ENCODE assay signal across 9 mouse cellular contexts in the genomic region with DNA sequence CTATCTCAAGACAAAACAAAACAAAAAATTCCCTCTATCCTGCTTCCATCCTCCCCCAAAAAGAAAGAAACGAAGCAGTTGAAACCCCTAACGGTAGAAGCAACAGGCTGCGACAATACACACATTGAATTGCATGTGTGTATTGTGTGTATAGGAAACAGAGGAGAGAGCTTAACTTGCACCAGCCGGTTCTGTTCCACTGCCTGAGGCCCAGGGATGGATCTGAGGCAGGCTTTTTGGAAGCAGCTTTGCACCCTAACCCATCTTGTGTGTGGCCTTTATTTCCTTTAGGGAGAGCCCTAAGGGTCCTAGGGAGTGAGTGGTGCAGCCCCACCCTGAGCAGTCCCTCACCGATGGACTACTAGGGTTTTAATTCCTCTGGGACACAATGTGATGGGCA. TPM values are rescaled to one million over a fixed set of nuclear protein-coding genes. Genes with fewer than 3 reads are reported as not detected.
DNase-seq lines count a peak whose midpoint lies in the region; ATAC-seq and TF ChIP-seq lines count a peak whose summit lies in the region.
"Had no signal": no experiment of that assay in that cellular context is flagged by ENCODE, and none has a peak within 500 bp of the region (broad histone marks: within the 10 kb centered on the region; RNA-seq: fewer than 3 reads in every experiment).

No protein-coding gene starts in this region.

- peaks cover 38% of the 10 kb centered on the region for H3K4me1 ChIP-seq in heart, embryonic 13.5 days
- peaks cover 18% of the 10 kb centered on the region; the same call in 1 of the 2 replicates for H3K4me1 ChIP-seq in lung, postnatal 0 days (ENCODE audit: insufficient read depth, low read depth, low read length)
- H3K4me1 ChIP-seq in intestine, embryonic 16.5 days (ENCODE audit: control insufficient read depth, insufficient read depth, low read length), result peaks cover 38% of the 10 kb centered on the region
- H3K4me1 ChIP-seq in stomach, embryonic 15.5 days, result 0 out of 2 replicates have a peak, but pooled peaks cover 3% of the 10 kb centered on the region

- no peak for TF ChIP-seq CTCF in lung, postnatal 0 days (IDR thresholded peaks at IDR 0.05)

- no peak for ATAC-seq in heart, embryonic 13.5 days (ENCODE audit: extremely low read depth, insufficient number of reproducible peaks, low FRiP score, low TSS enrichment)
- ATAC-seq in lung, postnatal 0 days, result 0 out of 2 replicates have a peak, but pooled peaks have one; percentile 2
- no peak for ATAC-seq in intestine, embryonic 16.5 days
- no peak for ATAC-seq in stomach, embryonic 15.5 days (ENCODE audit: insufficient read depth, low FRiP score, low read depth)
- ATAC-seq in megakaryocyte-erythroid progenitor cell, adult 5-6 weeks (replicated peaks; ENCODE audit: low FRiP score, low TSS enrichment, poor library complexity, severe bottlenecking), result no peak
- ATAC-seq: midbrain, embryonic 13.5 days had no signal

- peak overlapping the region; percentile 78; the same call in 1 of the 2 replicates for H3K9ac ChIP-seq in heart, embryonic 13.5 days
- peak overlapping the region; percentile 60; the same call in 1 of the 2 replicates for H3K9ac ChIP-seq in lung, postnatal 0 days (replicated peaks; ENCODE audit: low read depth)
- peak overlapping the region; percentile 68; the same call in 1 of the 2 replicates for H3K9ac ChIP-seq in intestine, embryonic 16.5 days (ENCODE audit: low read depth, low read length)
- no peak overlapping the region for H3K9ac ChIP-seq in stomach, embryonic 15.5 days
- H3K9ac ChIP-seq: midbrain, embryonic 13.5 days had no signal

- H3K4me3 ChIP-seq in heart, embryonic 13.5 days, result peak overlapping the region; percentile 45
- 0 out of 2 replicates have a peak overlapping the region, but pooled peaks have one; percentile 33 for H3K4me3 ChIP-seq in lung, postnatal 0 days (ENCODE audit: low read depth, low read length)
- H3K4me3 ChIP-seq in intestine, embryonic 16.5 days (ENCODE audit: low read length), result peak overlapping the region; percentile 41
- peak overlapping the region; percentile 33 for H3K4me3 ChIP-seq in stomach, embryonic 15.5 days (replicated peaks)
- H3K4me3 ChIP-seq: midbrain, embryonic 13.5 days had no signal

- no peaks in the 10 kb centered on the region for H3K9me3 ChIP-seq in heart, embryonic 13.5 days
- no peaks in the 10 kb centered on the region for H3K9me3 ChIP-seq in lung, postnatal 0 days (ENCODE audit: low read length)
- H3K9me3 ChIP-seq in intestine, embryonic 16.5 days (ENCODE audit: control insufficient read depth, low read length), result no peaks in the 10 kb centered on the region
- no peaks in the 10 kb centered on the region for H3K9me3 ChIP-seq in stomach, embryonic 15.5 days
- H3K9me3 ChIP-seq: midbrain, embryonic 13.5 days had no signal

- no peaks in the 10 kb centered on the region for H3K27me3 ChIP-seq in heart, embryonic 13.5 days (replicated peaks)
- H3K27me3 ChIP-seq in lung, postnatal 0 days (replicated peaks; ENCODE audit: insufficient read depth, low read length), result no peaks in the 10 kb centered on the region
- H3K27me3 ChIP-seq in intestine, embryonic 16.5 days (replicated peaks; ENCODE audit: control insufficient read depth, insufficient read depth, low read length), result no peaks in the 10 kb centered on the region
- H3K27me3 ChIP-seq in stomach, embryonic 15.5 days (replicated peaks), result no peaks in the 10 kb centered on the region
- H3K27me3 ChIP-seq: midbrain, embryonic 13.5 days had no signal

- H3K27ac ChIP-seq in heart, embryonic 13.5 days (replicated peaks), result peak overlapping the region; percentile 79
- H3K27ac ChIP-seq in lung, postnatal 0 days (ENCODE audit: low read length), result peak overlapping the region; percentile 83
- H3K27ac ChIP-seq in intestine, embryonic 16.5 days (ENCODE audit: low read length), result peak overlapping the region; percentile 85
- H3K27ac ChIP-seq in stomach, embryonic 15.5 days, result peak overlapping the region; percentile 28
- H3K27ac ChIP-seq: midbrain, embryonic 13.5 days had no signal

- intact Hi-C loops in heart, postnatal 14 days (cut with DNase I), result loop anchor here (2.0 kb wide), 2 partner anchors 24 to 28 kb away; no protein-coding TSS in a partner anchor

- DNase-seq in heart, postnatal 14 days, result no peak
- no peak for DNase-seq in lung, postnatal 0 days (ENCODE audit: low spot score)
- DNase-seq in lung, adult 18-20 months, result no peak
- no peak for DNase-seq in adrenal gland, postnatal 14 days

- H3K36me3 ChIP-seq in heart, embryonic 13.5 days, result no peaks in the 10 kb centered on the region
- H3K36me3 ChIP-seq in lung, postnatal 0 days (ENCODE audit: insufficient read depth, low read length), result no peaks in the 10 kb centered on the region
- H3K36me3 ChIP-seq in intestine, embryonic 16.5 days (ENCODE audit: control insufficient read depth, insufficient read depth, low read length), result no peaks in the 10 kb centered on the region
- H3K36me3 ChIP-seq in stomach, embryonic 15.5 days, result no peaks in the 10 kb centered on the region
- H3K36me3 ChIP-seq: midbrain, embryonic 13.5 days had no signal

- TF ChIP-seq EP300 in lung, postnatal 0 days (IDR thresholded peaks at IDR 0.05), result no peak

- whole genome bisulfite sequencing in heart, embryonic 13.5 days, result 75% methylated on average over 5 of the region's 5 CpGs
- 66% methylated on average over 5 of the region's 5 CpGs for WGBS in lung, postnatal 0 days
- 65% methylated on average over 5 of the region's 5 CpGs for WGBS in intestine, embryonic 16.5 days
- 59% methylated on average over 5 of the region's 5 CpGs for WGBS in stomach, embryonic 15.5 days

- H3K4me2 ChIP-seq in heart, embryonic 13.5 days, result peak overlapping the region; percentile 68
- H3K4me2 ChIP-seq in lung, postnatal 0 days (replicated peaks; ENCODE audit: low read depth, low read length), result peak overlapping the region; percentile 60
- H3K4me2 ChIP-seq in intestine, embryonic 16.5 days (ENCODE audit: low read depth, low read length), result peak overlapping the region; percentile 42
- peak overlapping the region; percentile 50 for H3K4me2 ChIP-seq in stomach, embryonic 15.5 days
- H3K4me2 ChIP-seq: midbrain, embryonic 13.5 days had no signal

RNA-seq across cellular contexts. Expression of a gene that starts 29.5 kb away (rescaled TPM):
- 218 and 286 TPM in 2 replicates for polyA plus RNA-seq in heart, embryonic 13.5 days (2015; fragmentation: Nextera tagmentation; extraction: Ambion mirVana)
- 100 to 1,000 TPM; 168 to 179 TPM for total RNA-seq in heart, postnatal 14 days (2021)
- 317 and 353 TPM in 2 replicates for polyA plus RNA-seq in lung, postnatal 0 days (2015; fragmentation: Nextera tagmentation; extraction: Ambion mirVana)
- polyA plus RNA-seq in intestine, embryonic 16.5 days (2015; fragmentation: Nextera tagmentation; extraction: Ambion mirVana), result 173 and 183 TPM in 2 replicates
- polyA plus RNA-seq in stomach, embryonic 15.5 days (2015; fragmentation: Nextera tagmentation; extraction: Ambion mirVana), result 518 and 529 TPM in 2 replicates
- total RNA-seq in megakaryocyte-erythroid progenitor cell, adult 5-6 weeks (2014; fragmentation: Nextera tagmentation), result 289 and 315 TPM in 2 replicates
- total RNA-seq in megakaryocyte-erythroid progenitor cell, adult 5-6 weeks (2017), result 118 and 123 TPM in 2 replicates
- total RNA-seq in adrenal gland, postnatal 14 days (2021), result 260 TPM in 2 replicates

RNA-seq across cellular contexts. Expression of a gene that starts 58.4 kb away (rescaled TPM):
- 16.8 and 20.0 TPM in 2 replicates for polyA plus RNA-seq in heart, embryonic 13.5 days (2015; fragmentation: Nextera tagmentation; extraction: Ambion mirVana)
- total RNA-seq in heart, postnatal 14 days (2021), result 10 to 100 TPM; 11.4 to 12.4 TPM
- polyA plus RNA-seq in lung, postnatal 0 days (2015; fragmentation: Nextera tagmentation; extraction: Ambion mirVana), result 23.3 and 23.5 TPM in 2 replicates
- 17.9 and 21.7 TPM in 2 replicates for polyA plus RNA-seq in intestine, embryonic 16.5 days (2015; fragmentation: Nextera tagmentation; extraction: Ambion mirVana)
- 20.9 and 24.9 TPM in 2 replicates for polyA plus RNA-seq in stomach, embryonic 15.5 days (2015; fragmentation: Nextera tagmentation; extraction: Ambion mirVana)
- total RNA-seq in megakaryocyte-erythroid progenitor cell, adult 5-6 weeks (2014; fragmentation: Nextera tagmentation), result 29.8 and 33.8 TPM in 2 replicates
- 12.4 and 21.9 TPM in 2 replicates for total RNA-seq in megakaryocyte-erythroid progenitor cell, adult 5-6 weeks (2017)
- total RNA-seq in adrenal gland, postnatal 14 days (2021), result 15.6 and 16.4 TPM in 2 replicates

Comparison
In these comparisons a context has a peak if more than half of its experiments do, and no peak if none do; other contexts are left out.
1. H3K27ac ChIP-seq: peak in every context shown above with its lines; median percentile 85 in intestine, embryonic 16.5 days; 83 in lung, postnatal 0 days; 79 in heart, embryonic 13.5 days; 28 in stomach, embryonic 15.5 days.